Mouse (Mus musculus): ENCODE measurements around the gene Sh3rf3.

- TF ChIP-seq CTCF (IDR thresholded peaks at IDR 0.05; ENCODE audit: low read depth): peak; percentile 68
- TF ChIP-seq EP300 (IDR thresholded peaks at IDR 0.05; ENCODE audit: low read depth): no peak
These were observed 714 bp upstream of the Sh3rf3 start for GRCm38 (mm10) chr10:58812210-58813080.
